Mouse (Mus musculus) intestine, postnatal 0 days (tissue): ENCODE results near the gene Rexo2. TPM values are rescaled to one million over a fixed set of nuclear protein-coding genes. Genes with fewer than 3 reads are reported as not detected.

ENCODE experiments used
- ATAC-seq: fragments of 200-750 bp; cut with Nextera tagmentation; 2 replicates; pipeline ENCODE4 v1.8.0; 2017; ENCODE audit warnings: mild to moderate bottlenecking, moderate TSS enrichment, moderate library complexity
- H3K27ac ChIP-seq: fragments of 300-500 bp; sonication (generic); 2 replicates; pipeline ENCODE4 v1.5.1; 2014; ENCODE audit warnings: mild to moderate bottlenecking, low read depth, low read length, moderate library complexity
- H3K27me3 ChIP-seq: fragments of 300-500 bp; sonication (generic); replicated peaks from 2 replicates; pipeline ENCODE4 v1.6.1; 2014; ENCODE audit warnings: low read length, mixed read lengths; ENCODE audit not compliant: control insufficient read depth, insufficient read depth
- H3K36me3 ChIP-seq: fragments of 300-500 bp; sonication (generic); 2 replicates; pipeline ENCODE4 v1.6.1; 2014; ENCODE audit warnings: mild to moderate bottlenecking, moderate library complexity; ENCODE audit not compliant: control insufficient read depth, insufficient read depth
- H3K4me1 ChIP-seq: fragments of 300-500 bp; sonication (generic); replicated peaks from 2 replicates; pipeline ENCODE4 v1.6.1; 2014; ENCODE audit warnings: antibody characterized with exemption, low read length, mixed read lengths; ENCODE audit not compliant: control insufficient read depth, insufficient read depth
- H3K4me2 ChIP-seq: fragments of 300-500 bp; sonication (generic); replicated peaks from 2 replicates; pipeline ENCODE4 v1.6.1; 2014; ENCODE audit warnings: low read depth, mild to moderate bottlenecking, moderate library complexity
- H3K4me3 ChIP-seq: fragments of 300-500 bp; sonication (generic); 2 replicates; pipeline ENCODE4 v1.5.1; 2014; ENCODE audit warnings: low read depth, low read length
- H3K9ac ChIP-seq: fragments of 300-500 bp; sonication (generic); 2 replicates; pipeline ENCODE4 v1.6.1; 2014; ENCODE audit warnings: mild to moderate bottlenecking, low read depth, low read length
- H3K9me3 ChIP-seq: fragments of 300-500 bp; sonication (generic); 2 replicates; pipeline ENCODE4 v1.6.1; 2016; ENCODE audit warnings: mixed run types; ENCODE audit not compliant: control insufficient read depth
- CTCF ChIP-seq: sonication (generic); IDR thresholded peaks from 2 replicates; pipeline ENCODE4 v1.5.1; 2016; ENCODE audit warnings: low read depth, mild to moderate bottlenecking, control low read depth, antibody characterized with exemption, moderate library complexity
- WGBS: fragments of 180-500 bp; shearing (Covaris S2); extraction: QIAGEN DNeasy Blood & Tissue Kit; methylation state at CpG from one replicate; pipeline ENCODE4 v1.1.7; 2014; 5-methylcytosine and 5-hydroxymethylcytosine counted together
- microRNA-seq: library from miRNA; unstranded; fragments of <30 nt; microRNA quantifications from one replicate; pipeline ENCODE4, GENCODE M21; 2016
- polyA plus RNA-seq: library from polyadenylated mRNA; unstranded; fragments of >200 nt; fragmentation: Nextera tagmentation; extraction: Ambion mirVana; gene quantifications from 2 replicates; pipeline ENCODE4 v1.2.1, GENCODE M21; 2015

Gene Rexo2
- polyA plus RNA-seq, 1 experiment from 2014 or later: 70.3 TPM

DNA sequence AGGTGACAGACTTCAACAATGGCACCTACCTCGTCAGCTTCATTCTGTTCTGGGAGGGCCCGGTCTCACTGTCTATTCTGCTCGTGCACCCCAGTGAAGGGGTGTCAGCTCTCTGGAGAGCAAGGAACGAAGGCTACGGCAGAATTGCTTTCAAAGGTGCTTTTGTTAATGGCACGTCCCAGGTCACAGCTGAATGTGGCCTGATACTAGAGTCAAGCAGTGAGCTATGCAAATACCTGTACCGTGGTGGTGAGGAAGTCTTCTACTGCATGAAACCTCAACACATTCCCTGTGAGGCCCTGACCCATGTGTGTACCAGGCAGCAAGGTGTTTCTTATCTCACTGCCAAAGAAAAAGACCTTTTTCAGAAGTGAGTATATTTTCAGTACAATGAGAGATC, 60.0 kb downstream of the Rexo2 start:
- Histone ChIP-seq H3K9ac (no peak overlapping the region), H3K27me3 (no peaks in the 10 kb centered on the region), H3K36me3 (no peaks in the 10 kb centered on the region), H3K9me3 (no peaks in the 10 kb centered on the region), H3K4me2 (no peak overlapping the region), H3K27ac (no peak overlapping the region), H3K4me3 (no peak overlapping the region), H3K4me1 (no peaks in the 10 kb centered on the region)
- no peak for TF ChIP-seq CTCF
- 80% methylated on average over 7 of the region's 7 CpGs for WGBS
- no peak for ATAC-seq

DNA sequence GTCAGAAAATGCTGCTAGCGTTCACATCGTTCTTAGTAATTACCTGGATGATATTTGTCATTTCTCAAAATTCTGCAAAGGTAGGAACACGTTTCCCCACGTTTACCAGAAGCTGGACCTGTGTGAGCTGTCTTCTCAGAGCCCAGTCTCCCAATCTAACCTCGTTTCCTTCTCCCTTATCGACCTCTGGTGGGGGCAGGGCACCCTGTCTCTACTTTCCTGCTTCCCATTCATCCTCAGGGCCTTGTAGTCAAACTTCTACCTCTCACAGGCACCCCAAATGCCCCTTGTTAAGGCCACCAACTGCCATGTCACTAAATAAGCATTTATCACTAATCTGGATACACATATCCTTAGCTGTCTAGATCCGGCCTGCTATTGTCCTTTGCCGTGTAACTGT, 61.6 kb downstream of the Rexo2 start:
- Histone ChIP-seq H3K4me2 (no peak overlapping the region), H3K9me3 (no peaks in the 10 kb centered on the region), H3K36me3 (no peaks in the 10 kb centered on the region), H3K9ac (no peak overlapping the region), H3K27ac (no peak overlapping the region), H3K27me3 (no peaks in the 10 kb centered on the region), H3K4me1 (no peaks in the 10 kb centered on the region), H3K4me3 (no peak overlapping the region)
- WGBS: 67% methylated on average over 8 of the region's 8 CpGs
- no peak for ATAC-seq
- no peak for TF ChIP-seq CTCF

Small RNA genes lying within 50 kb of the gene (microRNA-seq; reads per million reads assigned to microRNA genes)
- not detected for gene Gm23653

Other genes starting within 250 kb of the Rexo2 start
- gene Nxpe2, start 127.2 kb downstream of the Rexo2 start, polyA plus RNA-seq: 0.72 and 0.76 TPM in 2 replicates
- 73.5 and 74.0 TPM in 2 replicates for gene Rbm7, start 14.7 kb upstream of the Rexo2 start, polyA plus RNA-seq
- gene Gm5617, start 14.8 kb upstream of the Rexo2 start, polyA plus RNA-seq: 72.0 and 72.3 TPM in 2 replicates
- gene Nnmt, start 124.5 kb upstream of the Rexo2 start, polyA plus RNA-seq: 5.1 and 6.1 TPM in 2 replicates